Mouse (Mus musculus) heart, postnatal 0 days (tissue): ENCODE measurements around the gene Rec114.

Experiments used
- CTCF ChIP-seq: IDR thresholded peaks from 2 replicates; pipeline ENCODE4 v1.5.1; 2016; ENCODE audit warnings: antibody characterized with exemption, control low read depth, low read depth
- EP300 ChIP-seq: IDR thresholded peaks from 2 replicates; pipeline ENCODE4 v1.6.1; 2016; ENCODE audit warnings: antibody characterized with exemption, low read depth

DNA sequence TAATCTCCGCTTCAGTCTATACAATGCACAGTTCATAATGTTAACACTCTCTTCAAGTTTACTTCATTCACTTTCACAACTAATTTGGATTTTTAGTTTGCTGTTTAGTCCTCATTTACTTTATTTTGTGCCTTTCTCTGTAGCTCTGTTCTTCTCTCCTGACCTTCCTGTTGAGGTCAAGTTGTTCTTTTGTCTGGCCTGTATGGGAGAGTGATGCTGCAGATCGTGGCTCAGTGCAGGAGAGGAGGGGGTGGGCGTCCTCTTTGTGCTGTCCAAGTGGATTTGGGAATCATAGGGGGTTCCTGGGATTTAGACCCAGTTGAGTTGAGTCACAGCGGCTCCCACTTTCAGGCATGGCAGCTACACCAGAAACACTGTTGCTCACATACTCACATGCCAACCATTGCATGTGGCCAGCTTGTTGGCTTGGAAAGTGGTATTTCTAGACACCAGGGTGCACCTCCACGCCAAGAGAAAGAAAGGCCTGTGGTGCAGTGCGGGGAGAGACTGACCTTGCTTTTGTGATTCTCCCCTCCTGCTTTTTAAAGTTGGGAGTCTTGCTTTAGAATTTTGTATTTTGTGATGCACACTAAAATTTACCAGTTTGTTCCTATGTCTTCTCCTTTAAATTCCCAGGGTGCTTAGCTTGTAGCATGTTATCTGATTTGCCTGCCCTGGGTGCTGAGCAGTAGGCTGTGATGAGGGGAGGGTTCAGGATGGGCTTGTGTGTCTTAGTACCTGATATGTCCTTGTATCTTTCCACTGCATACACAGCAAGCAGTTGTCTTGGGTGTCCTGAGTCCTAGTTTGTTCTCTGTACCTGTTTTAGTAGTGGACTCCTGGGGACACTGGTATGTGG is 95.1 kb downstream of the Rec114 start:
- TF ChIP-seq CTCF: no peak
- TF ChIP-seq EP300: no peak
